Comparison of ENCODE assay signal across 17 mouse cellular contexts in genomic region chr7:81612856-81613635, GRCm38 (mm10). TPM values are rescaled to one million over a fixed set of nuclear protein-coding genes. Genes with fewer than 3 reads are reported as not detected.
A peak's percentile ranks its signal among the peaks of the same experiment; 100 is the strongest.
DNase-seq lines count a peak whose midpoint lies in the region; ATAC-seq and TF ChIP-seq lines count a peak whose summit lies in the region.
"Had no signal": no experiment of that assay in that cellular context is flagged by ENCODE, and none has a peak within 500 bp of the region (broad histone marks: within the 10 kb centered on the region; RNA-seq: fewer than 3 reads in every experiment).

No protein-coding gene starts in this region.

- ATAC-seq in forebrain, postnatal 0 days = no peak
- no peak for ATAC-seq in heart, embryonic 12.5 days (ENCODE audit: insufficient number of reproducible peaks, low FRiP score)
- ATAC-seq in hindbrain, embryonic 16.5 days = peak; percentile 45; the same call in 1 of the 2 replicates
- ATAC-seq in hindbrain, embryonic 11.5 days (ENCODE audit: low FRiP score) = no peak
- ATAC-seq: forebrain, embryonic 16.5 days; intestine, embryonic 16.5 days had no signal

- intact Hi-C loops in heart, postnatal 10 days (cut with DNase I) = no loop called here

- H3K4me1 ChIP-seq in forebrain, postnatal 0 days (ENCODE audit: insufficient read depth) = no peaks in the 10 kb centered on the region
- no peaks in the 10 kb centered on the region for H3K4me1 ChIP-seq in forebrain, embryonic 10.5 days
- H3K4me1 ChIP-seq in heart, embryonic 12.5 days (replicated peaks) = peaks cover 3% of the 10 kb centered on the region
- no peaks in the 10 kb centered on the region for H3K4me1 ChIP-seq in hindbrain, embryonic 16.5 days (ENCODE audit: control insufficient read depth, insufficient read depth, low read depth, low read length)
- no peaks in the 10 kb centered on the region for H3K4me1 ChIP-seq in hindbrain, embryonic 11.5 days (replicated peaks; ENCODE audit: control insufficient read depth, insufficient read depth, low read length)
- H3K4me1 ChIP-seq: embryonic facial prominence, embryonic 10.5 days; kidney, embryonic 15.5 days had no signal

- no peaks in the 10 kb centered on the region for H3K27me3 ChIP-seq in forebrain, postnatal 0 days (ENCODE audit: insufficient read depth, low read length)
- H3K27me3 ChIP-seq in forebrain, embryonic 10.5 days (ENCODE audit: poor library complexity, severe bottlenecking) = no peaks in the 10 kb centered on the region
- H3K27me3 ChIP-seq in heart, embryonic 12.5 days (replicated peaks) = no peaks in the 10 kb centered on the region
- no peaks in the 10 kb centered on the region for H3K27me3 ChIP-seq in hindbrain, embryonic 16.5 days (replicated peaks; ENCODE audit: control insufficient read depth, insufficient read depth, low read length)
- no peaks in the 10 kb centered on the region for H3K27me3 ChIP-seq in hindbrain, embryonic 11.5 days (ENCODE audit: control insufficient read depth, insufficient read depth, low read length)
- H3K27me3 ChIP-seq: heart, embryonic 15.5 days; kidney, embryonic 15.5 days had no signal

- H3K9ac ChIP-seq in forebrain, postnatal 0 days = no peak overlapping the region
- 0 out of 2 replicates have a peak overlapping the region, but pooled peaks have one; percentile 7 for H3K9ac ChIP-seq in heart, embryonic 12.5 days
- H3K9ac ChIP-seq in hindbrain, embryonic 16.5 days (ENCODE audit: low read depth, low read length) = no peak overlapping the region
- H3K9ac ChIP-seq in hindbrain, embryonic 11.5 days (ENCODE audit: low read depth, low read length) = no peak overlapping the region
- H3K9ac ChIP-seq: heart, embryonic 15.5 days; kidney, embryonic 15.5 days had no signal

- no peaks in the 10 kb centered on the region for H3K9me3 ChIP-seq in forebrain, postnatal 0 days (ENCODE audit: low read length)
- H3K9me3 ChIP-seq in forebrain, embryonic 10.5 days = no peaks in the 10 kb centered on the region
- H3K9me3 ChIP-seq in heart, embryonic 12.5 days (replicated peaks) = no peaks in the 10 kb centered on the region
- no peaks in the 10 kb centered on the region for H3K9me3 ChIP-seq in hindbrain, embryonic 16.5 days (ENCODE audit: control insufficient read depth, low read length)
- H3K9me3 ChIP-seq in hindbrain, embryonic 11.5 days (ENCODE audit: control insufficient read depth, low read length) = no peaks in the 10 kb centered on the region
- H3K9me3 ChIP-seq: embryonic facial prominence, embryonic 10.5 days; heart, embryonic 15.5 days; kidney, embryonic 15.5 days had no signal

- peaks cover 6% of the 10 kb centered on the region; the same call in 1 of the 2 replicates for H3K36me3 ChIP-seq in forebrain, postnatal 0 days (ENCODE audit: insufficient read depth)
- no peaks in the 10 kb centered on the region; the same call in 1 of the 2 replicates for H3K36me3 ChIP-seq in forebrain, embryonic 10.5 days (replicated peaks)
- H3K36me3 ChIP-seq in heart, embryonic 12.5 days = peaks cover 51% of the 10 kb centered on the region
- H3K36me3 ChIP-seq in hindbrain, embryonic 16.5 days (ENCODE audit: control insufficient read depth, insufficient read depth, low read length) = no peaks in the 10 kb centered on the region
- no peaks in the 10 kb centered on the region for H3K36me3 ChIP-seq in hindbrain, embryonic 11.5 days (ENCODE audit: control insufficient read depth, insufficient read depth, low read length)
- H3K36me3 ChIP-seq: embryonic facial prominence, embryonic 10.5 days; heart, embryonic 15.5 days; kidney, embryonic 15.5 days had no signal

- H3K27ac ChIP-seq in forebrain, postnatal 0 days (ENCODE audit: low read depth, low read length) = no peak overlapping the region
- H3K27ac ChIP-seq in forebrain, embryonic 10.5 days = no peak overlapping the region
- no peak overlapping the region for H3K27ac ChIP-seq in heart, embryonic 12.5 days (ENCODE audit: poor library complexity, severe bottlenecking)
- H3K27ac ChIP-seq in hindbrain, embryonic 16.5 days (ENCODE audit: low read depth, low read length) = no peak overlapping the region
- no peak overlapping the region for H3K27ac ChIP-seq in hindbrain, embryonic 11.5 days (ENCODE audit: low read depth, low read length)
- H3K27ac ChIP-seq: embryonic facial prominence, embryonic 10.5 days; heart, embryonic 15.5 days; kidney, embryonic 15.5 days had no signal

- TF ChIP-seq CTCF in forebrain, postnatal 0 days (IDR thresholded peaks at IDR 0.05; ENCODE audit: low read depth) = no peak

- no peak overlapping the region for H3K4me2 ChIP-seq in forebrain, postnatal 0 days (ENCODE audit: low read depth)
- no peak overlapping the region for H3K4me2 ChIP-seq in heart, embryonic 12.5 days
- H3K4me2 ChIP-seq in hindbrain, embryonic 16.5 days (ENCODE audit: low read length) = no peak overlapping the region
- no peak overlapping the region for H3K4me2 ChIP-seq in hindbrain, embryonic 11.5 days (replicated peaks; ENCODE audit: low read depth, low read length)
- H3K4me2 ChIP-seq: heart, embryonic 15.5 days; kidney, embryonic 15.5 days had no signal

- 87% methylated on average over 13 of the region's 13 CpGs for WGBS in forebrain, postnatal 0 days
- WGBS in forebrain, embryonic 10.5 days = 92% methylated on average over 13 of the region's 13 CpGs
- WGBS in heart, embryonic 12.5 days = 75% methylated on average over 13 of the region's 13 CpGs
- WGBS in hindbrain, embryonic 16.5 days = 83% methylated on average over 13 of the region's 13 CpGs
- WGBS in hindbrain, embryonic 11.5 days = 77% methylated on average over 13 of the region's 13 CpGs

- peak; percentile 9 for DNase-seq in forebrain, postnatal 0 days
- no peak for DNase-seq in forebrain, embryonic 10.5 days (ENCODE audit: extremely low spot score, low spot score)
- DNase-seq in heart, postnatal 10 days = no peak
- DNase-seq in hindbrain, embryonic 11.5 days (ENCODE audit: low spot score) = no peak
- peak; percentile 10 for DNase-seq in NIH3T3 (ENCODE audit: low read depth)
- no peak for DNase-seq in spleen, postnatal 4 days (ENCODE audit: low spot score in 2 of 2)
- DNase-seq: adrenal gland, adult 8-10 months; cerebellum, adult 11-12 months; cerebellum, adult 9-10 months; kidney, adult 2 months had no signal

- no peak overlapping the region for H3K4me3 ChIP-seq in forebrain, postnatal 0 days (ENCODE audit: low read depth, low read length)
- no peak overlapping the region for H3K4me3 ChIP-seq in forebrain, embryonic 10.5 days
- H3K4me3 ChIP-seq in heart, embryonic 12.5 days = no peak overlapping the region
- no peak overlapping the region for H3K4me3 ChIP-seq in hindbrain, embryonic 16.5 days (ENCODE audit: low read length)
- no peak overlapping the region for H3K4me3 ChIP-seq in hindbrain, embryonic 11.5 days (ENCODE audit: low read depth, low read length)
- H3K4me3 ChIP-seq: embryonic facial prominence, embryonic 10.5 days; heart, embryonic 15.5 days; kidney, embryonic 15.5 days had no signal

RNA-seq across cellular contexts. Expression of gene Whamm, which starts 42.0 kb away (rescaled TPM):
- total RNA-seq in forebrain, postnatal 0 days (2014; rRNA removed) = 7.1 and 8.7 TPM in 2 replicates
- polyA plus RNA-seq in forebrain, postnatal 0 days (2015; fragmentation: Nextera tagmentation; extraction: Ambion mirVana) = 4.2 and 5.4 TPM in 2 replicates
- polyA plus RNA-seq in forebrain, embryonic 10.5 days (2016; fragmentation: Nextera tagmentation; extraction: Ambion mirVana) = 1.8 and 3.0 TPM in 2 replicates
- 6.9 and 7.6 TPM in 2 replicates for polyA plus RNA-seq in heart, embryonic 12.5 days (2016; fragmentation: Nextera tagmentation; extraction: Ambion mirVana)
- 1 to 10 TPM; 8.1 to 9.2 TPM for total RNA-seq in heart, postnatal 10 days (2021)
- polyA plus RNA-seq in hindbrain, embryonic 16.5 days (2015; fragmentation: Nextera tagmentation; extraction: Ambion mirVana) = 2.0 and 6.0 TPM in 2 replicates
- polyA plus RNA-seq in hindbrain, embryonic 11.5 days (2014; fragmentation: Nextera tagmentation; extraction: Ambion mirVana) = 7.5 and 9.0 TPM in 2 replicates

RNA-seq across cellular contexts. Expression of gene Fsd2, which starts 46.3 kb away (rescaled TPM):
- total RNA-seq in forebrain, postnatal 0 days (2014; rRNA removed) = 0.15 and 0.48 TPM in 2 replicates
- polyA plus RNA-seq in forebrain, postnatal 0 days (2015; fragmentation: Nextera tagmentation; extraction: Ambion mirVana) = 0.16 and 0.31 TPM in 2 replicates
- 0.05 TPM in 2 replicates for polyA plus RNA-seq in forebrain, embryonic 10.5 days (2016; fragmentation: Nextera tagmentation; extraction: Ambion mirVana)
- 65.0 and 65.8 TPM in 2 replicates for polyA plus RNA-seq in heart, embryonic 12.5 days (2016; fragmentation: Nextera tagmentation; extraction: Ambion mirVana)
- 100 to 1,000 TPM; 214 to 226 TPM for total RNA-seq in heart, postnatal 10 days (2021)
- polyA plus RNA-seq in hindbrain, embryonic 16.5 days (2015; fragmentation: Nextera tagmentation; extraction: Ambion mirVana) = 0.15 and 0.57 TPM in 2 replicates
- polyA plus RNA-seq in hindbrain, embryonic 11.5 days (2014; fragmentation: Nextera tagmentation; extraction: Ambion mirVana) = 0.29 and 0.52 TPM in 2 replicates
- polyA plus RNA-seq: embryonic facial prominence, embryonic 10.5 days had no signal

Comparison
In these comparisons a context has a peak if more than half of its experiments do, and no peak if none do; other contexts are left out.
1. DNase-seq: peak in forebrain, postnatal 0 days (single experiment) and NIH3T3 (single experiment); none in forebrain, embryonic 10.5 days (single experiment), heart, postnatal 10 days (0 of 2), hindbrain, embryonic 11.5 days (single experiment) and spleen, postnatal 4 days (0 of 2).
2. RNA of gene Fsd2, which starts 46.3 kb away (polyA plus RNA-seq): 65.0 to 65.8 TPM in heart, embryonic 12.5 days; 0.16 to 0.31 TPM in forebrain, postnatal 0 days, 0.29 to 0.52 TPM in hindbrain, embryonic 11.5 days, 0.15 to 0.57 TPM in hindbrain, embryonic 16.5 days and 0.05 TPM in forebrain, embryonic 10.5 days; every median in the first group is over 10 times any median in the second.